Mouse (Mus musculus) brain, embryonic 14.5 days (tissue): ENCODE data around the gene Mkln1.

Source experiments
- CTCF ChIP-seq: fragments of 200-500 bp; IDR thresholded peaks from 2 replicates; pipeline ENCODE4 v1.5.1; 2012; ENCODE audit warnings: inconsistent platforms, mild to moderate bottlenecking, moderate library complexity, borderline replicate concordance; ENCODE audit not compliant: insufficient read depth, insufficient read length; ENCODE audit errors: extremely low read depth
- POLR2A ChIP-seq: fragments of 200-500 bp; IDR thresholded peaks from 2 replicates; pipeline ENCODE4 v1.6.1; 2012; ENCODE audit warnings: mild to moderate bottlenecking, inconsistent platforms, borderline replicate concordance; ENCODE audit not compliant: poor library complexity, insufficient read depth, insufficient read length, severe bottlenecking; ENCODE audit errors: extremely low read depth

DNA sequence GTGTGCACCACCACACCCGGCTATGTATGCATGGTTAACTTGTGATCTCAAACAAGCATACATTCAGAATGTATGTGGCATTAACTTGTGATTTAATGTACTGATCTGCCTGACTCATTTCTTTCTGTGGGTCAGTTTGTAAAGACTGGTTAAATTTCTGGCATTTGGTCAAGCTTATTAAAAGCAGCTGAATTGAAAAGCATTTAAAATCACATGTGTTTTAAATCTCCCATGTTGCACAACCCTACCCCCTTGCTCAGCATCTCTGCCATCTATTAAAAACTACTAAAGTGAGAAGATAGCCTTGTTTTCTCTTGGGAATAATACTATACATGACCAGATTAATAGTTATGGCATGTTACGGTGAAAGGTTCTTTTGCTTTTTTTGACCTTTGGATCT lies 88.1 kb downstream of the Mkln1 start:
- TF ChIP-seq CTCF (no peak), POLR2A (no peak)
